Mouse (Mus musculus): ENCODE results near the gene Baz2a.

DNA sequence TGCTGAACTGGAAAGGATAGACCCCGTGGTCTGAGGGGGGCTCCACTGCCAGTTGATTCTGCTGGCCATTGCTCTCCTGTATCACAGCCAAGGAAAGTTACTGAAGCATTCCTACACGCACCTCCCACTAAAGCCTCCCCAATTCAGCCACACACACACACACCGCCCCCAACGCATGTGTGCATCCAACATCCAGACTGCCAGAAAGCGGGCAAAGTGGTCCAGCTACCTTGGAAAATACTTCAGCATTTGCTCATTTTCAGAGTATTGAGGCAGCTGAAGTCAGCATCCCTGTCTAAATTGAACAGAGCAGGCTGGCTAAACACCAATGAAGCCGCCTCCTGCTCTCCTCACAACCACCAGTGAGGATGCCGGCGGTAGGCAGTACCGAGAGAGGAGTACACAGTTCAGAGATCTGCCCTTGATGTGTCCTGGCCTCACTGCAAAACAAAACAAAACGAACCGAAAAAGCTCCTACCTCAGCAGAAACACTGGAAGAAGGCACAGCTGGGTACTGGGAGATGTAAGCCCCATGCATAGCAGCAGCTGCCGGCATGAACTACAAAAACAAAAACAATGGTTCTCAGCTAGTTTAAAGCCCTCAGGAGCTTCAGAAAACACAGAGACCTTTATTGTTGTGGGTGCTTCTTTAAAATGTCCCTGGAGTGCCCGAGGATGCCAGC, 42.4 kb downstream of the Baz2a start:
- TF ChIP-seq POLR2A (IDR thresholded peaks at IDR 0.05; ENCODE audit: borderline replicate concordance, insufficient read depth, low read length) = no peak
- TF ChIP-seq CTCF (IDR thresholded peaks at IDR 0.05; ENCODE audit: borderline replicate concordance, insufficient read depth, low read depth, low read length) = no peak

Data from cerebellum, adult 2 months (tissue).